Mouse (Mus musculus) midbrain, embryonic 14.5 days (tissue): Measurements from ENCODE around the gene Psd4. TPM values are rescaled to one million over a fixed set of nuclear protein-coding genes. Genes with fewer than 3 reads are reported as not detected.

Source experiments
- ATAC-seq: fragments of 200-750 bp; cut with Nextera tagmentation; 2 replicates; pipeline ENCODE4 v1.8.0; 2017; ENCODE audit warnings: moderate number of reproducible peaks, moderate library complexity; ENCODE audit not compliant: low FRiP score, low TSS enrichment
- DNase-seq: peaks from one replicate; pipeline ENCODE4 v3.0.0-alpha.2; 2015
- H3K27ac ChIP-seq: fragments of 300-500 bp; sonication (generic); replicated peaks from 2 replicates; pipeline ENCODE4 v1.5.1; 2014; ENCODE audit warnings: mild to moderate bottlenecking, low read depth, low read length, moderate library complexity
- H3K27me3 ChIP-seq: fragments of 300-500 bp; sonication (generic); 2 replicates; pipeline ENCODE4 v1.6.1; 2014; ENCODE audit warnings: low read length, control low read depth, mixed read lengths; ENCODE audit not compliant: control insufficient read depth, insufficient read depth
- H3K36me3 ChIP-seq: fragments of 300-500 bp; sonication (generic); 2 replicates; pipeline ENCODE4 v1.6.1; 2014; ENCODE audit warnings: low read length, control low read depth; ENCODE audit not compliant: control insufficient read depth, insufficient read depth
- H3K4me1 ChIP-seq: fragments of 300-500 bp; sonication (generic); 2 replicates; pipeline ENCODE4 v1.6.1; 2014; ENCODE audit warnings: mild to moderate bottlenecking, antibody characterized with exemption, low read length, control low read depth; ENCODE audit not compliant: control insufficient read depth, insufficient read depth
- H3K4me2 ChIP-seq: fragments of 300-500 bp; sonication (generic); 2 replicates; pipeline ENCODE4 v1.6.1; 2014; ENCODE audit warnings: mild to moderate bottlenecking, low read length, moderate library complexity
- H3K4me3 ChIP-seq: fragments of 300-500 bp; sonication (generic); replicated peaks from 2 replicates; pipeline ENCODE4 v1.5.1; 2014; ENCODE audit warnings: low read depth, low read length
- H3K9ac ChIP-seq: fragments of 300-500 bp; sonication (generic); replicated peaks from 2 replicates; pipeline ENCODE4 v1.6.1; 2014; ENCODE audit warnings: mild to moderate bottlenecking, low read length, moderate library complexity
- H3K9me3 ChIP-seq: fragments of 300-500 bp; sonication (generic); 2 replicates; pipeline ENCODE4 v1.6.1; 2016; ENCODE audit warnings: low read length, control low read depth, mixed read lengths; ENCODE audit not compliant: control insufficient read depth
- WGBS: fragments of 180-500 bp; shearing (Covaris S2); extraction: QIAGEN DNeasy Blood & Tissue Kit; methylation state at CpG from one replicate; pipeline ENCODE4 v1.1.7; 2014; 5-methylcytosine and 5-hydroxymethylcytosine counted together
- polyA plus RNA-seq: library from polyadenylated mRNA; unstranded; fragments of >200 nt; fragmentation: Nextera tagmentation; extraction: Ambion mirVana; gene quantifications from 2 replicates; pipeline ENCODE4 v1.2.1, GENCODE M21; 2014

Psd4 gene
- polyA plus RNA-seq, 1 experiment from 2014 or later = 0.18 TPM

DNA sequence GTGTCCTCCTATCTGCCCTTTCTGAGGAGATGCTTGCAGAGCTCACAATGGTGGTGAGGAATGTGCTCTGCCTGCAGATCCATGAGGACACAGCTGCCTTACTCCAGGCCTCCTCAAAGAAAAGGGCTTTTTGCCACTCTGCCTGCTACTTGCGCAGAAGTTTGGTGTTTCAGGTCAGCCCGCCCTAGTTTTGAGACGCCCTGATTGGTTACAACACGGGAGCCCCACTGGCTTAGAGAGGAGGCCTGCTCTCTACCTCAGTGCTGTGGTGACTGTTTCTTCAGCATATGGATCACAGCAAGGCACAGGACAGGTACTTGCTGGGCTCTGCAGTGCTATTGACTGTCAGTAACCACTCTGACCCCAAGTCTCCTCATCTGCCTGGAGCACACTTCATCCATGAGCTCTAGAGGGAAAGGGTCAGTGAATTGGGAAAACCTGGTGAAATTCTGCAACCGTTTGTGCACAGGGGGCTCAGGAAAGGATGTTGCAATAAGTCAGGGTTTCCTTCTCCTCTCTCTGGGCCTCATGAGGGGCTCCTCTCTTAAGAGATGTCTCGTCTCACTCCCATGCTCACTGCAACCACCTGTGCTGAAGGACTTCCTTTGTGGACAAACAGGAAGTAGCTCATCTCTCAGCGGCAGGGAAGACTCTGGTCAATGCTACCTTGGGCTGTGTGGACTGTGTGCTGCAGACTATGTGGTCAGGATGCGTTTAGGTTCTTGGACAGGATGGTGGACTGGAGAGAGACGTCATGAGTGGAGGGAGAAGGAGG lies 15.3 kb downstream of the Psd4 start:
- Histone ChIP-seq H3K27me3 (no peaks in the 10 kb centered on the region), H3K9ac (no peak overlapping the region), H3K4me1 (no peaks in the 10 kb centered on the region), H3K36me3 (no peaks in the 10 kb centered on the region), H3K4me3 (no peak overlapping the region), H3K27ac (no peak overlapping the region), H3K4me2 (no peak overlapping the region), H3K9me3 (no peaks in the 10 kb centered on the region)
- WGBS = 78% methylated on average over 9 of the region's 9 CpGs
- DNase-seq (no peak), ATAC-seq (no peak)

GRCm38 (mm10) chr2:24383636-24384035 lies 16.3 kb downstream of the Psd4 start:
- no peak overlapping the region for H3K4me3 ChIP-seq
- no peak overlapping the region for H3K9ac ChIP-seq
- DNase-seq (no peak), ATAC-seq (no peak)
- no peaks in the 10 kb centered on the region for H3K9me3 ChIP-seq
- H3K27ac ChIP-seq = no peak overlapping the region
- 83% methylated on average over 3 of the region's 3 CpGs for WGBS
- no peaks in the 10 kb centered on the region for H3K4me1 ChIP-seq
- H3K27me3 ChIP-seq = no peaks in the 10 kb centered on the region
- H3K36me3 ChIP-seq = no peaks in the 10 kb centered on the region
- no peak overlapping the region for H3K4me2 ChIP-seq

DNA sequence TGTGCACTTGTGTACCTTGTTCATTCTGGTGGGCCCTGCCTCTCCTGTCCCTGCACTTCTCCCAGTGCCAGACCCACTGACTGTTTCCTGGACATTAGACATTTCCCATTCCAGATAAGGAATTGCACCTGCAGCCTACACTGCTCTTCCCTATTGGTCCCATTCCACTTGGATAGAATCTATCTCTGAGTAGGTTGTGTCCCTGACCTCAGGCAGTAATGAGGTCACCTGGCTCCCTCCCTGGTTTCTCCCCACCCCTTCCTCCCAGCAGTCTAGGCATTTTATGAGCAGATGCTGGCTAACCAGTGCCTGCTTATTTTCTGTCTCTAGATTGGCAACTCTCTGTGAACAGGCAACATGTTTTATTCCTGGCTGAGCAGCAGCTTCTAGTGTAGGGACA lies 17.0 kb downstream of the Psd4 start:
- Histone ChIP-seq H3K9me3 (no peaks in the 10 kb centered on the region), H3K4me1 (no peaks in the 10 kb centered on the region), H3K9ac (no peak overlapping the region), H3K27me3 (no peaks in the 10 kb centered on the region), H3K4me2 (no peak overlapping the region), H3K36me3 (no peaks in the 10 kb centered on the region), H3K27ac (no peak overlapping the region), H3K4me3 (no peak overlapping the region)
- DNase-seq (no peak), ATAC-seq (no peak)

- Histone ChIP-seq H3K9me3 (no peaks in the 10 kb centered on the region), H3K4me3 (no peak overlapping the region), H3K4me2 (no peak overlapping the region), H3K4me1 (no peaks in the 10 kb centered on the region), H3K9ac (no peak overlapping the region), H3K27ac (no peak overlapping the region), H3K27me3 (no peaks in the 10 kb centered on the region), H3K36me3 (no peaks in the 10 kb centered on the region)
- ATAC-seq (no peak), DNase-seq (no peak)
- 81% methylated on average over 14 of the region's 14 CpGs for WGBS
Measured at GRCm38 (mm10) chr2:24385111-24385961, 18.0 kb downstream of the Psd4 start.

- no peak overlapping the region for H3K27ac ChIP-seq
- H3K27me3 ChIP-seq = no peaks in the 10 kb centered on the region
- H3K9me3 ChIP-seq = no peaks in the 10 kb centered on the region
- H3K36me3 ChIP-seq = no peaks in the 10 kb centered on the region
- H3K4me3 ChIP-seq = no peak overlapping the region
- no peak overlapping the region for H3K9ac ChIP-seq
- no peaks in the 10 kb centered on the region for H3K4me1 ChIP-seq
- DNase-seq (no peak), ATAC-seq (no peak)
- H3K4me2 ChIP-seq = no peak overlapping the region
- WGBS = 89% methylated on average over 21 of the region's 21 CpGs
Measured at GRCm38 (mm10) chr2:24386158-24386963, 19.0 kb downstream of the Psd4 start.

DNA sequence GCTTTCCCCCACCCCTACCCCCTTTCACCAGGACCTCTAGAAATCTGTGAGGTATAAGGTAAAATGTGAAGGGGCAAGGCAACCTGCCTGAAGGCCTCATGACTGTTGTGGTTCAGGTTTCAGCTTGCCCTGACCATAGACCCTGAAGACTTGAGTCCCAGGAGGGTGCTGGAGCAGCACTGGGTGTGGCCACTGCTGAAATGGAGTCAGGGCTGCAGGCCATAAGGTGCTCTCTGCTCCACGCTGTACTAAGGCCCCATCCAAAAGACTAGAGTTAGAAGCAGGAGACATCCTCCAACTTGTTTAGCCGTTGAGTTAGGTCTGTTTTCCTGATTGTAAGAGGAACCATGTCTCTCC lies 19.6 kb downstream of the Psd4 start:
- Histone ChIP-seq H3K9ac (no peak overlapping the region), H3K4me1 (no peaks in the 10 kb centered on the region), H3K4me2 (no peak overlapping the region), H3K36me3 (no peaks in the 10 kb centered on the region), H3K27ac (no peak overlapping the region), H3K4me3 (no peak overlapping the region), H3K9me3 (no peaks in the 10 kb centered on the region), H3K27me3 (no peaks in the 10 kb centered on the region)
- no peak for ATAC-seq
- WGBS = 97% methylated on average over 2 of the region's 2 CpGs
- no peak for DNase-seq

GRCm38 (mm10) chr2:24387361-24388283 lies 20.2 kb downstream of the Psd4 start:
- no peaks in the 10 kb centered on the region for H3K27me3 ChIP-seq
- no peak overlapping the region for H3K4me2 ChIP-seq
- H3K27ac ChIP-seq = no peak overlapping the region
- no peak overlapping the region for H3K4me3 ChIP-seq
- no peak overlapping the region for H3K9ac ChIP-seq
- ATAC-seq = no peak
- H3K9me3 ChIP-seq = no peaks in the 10 kb centered on the region
- no peaks in the 10 kb centered on the region for H3K4me1 ChIP-seq
- WGBS = 89% methylated on average over 4 of the region's 4 CpGs
- DNase-seq = no peak
- H3K36me3 ChIP-seq = no peaks in the 10 kb centered on the region

DNA sequence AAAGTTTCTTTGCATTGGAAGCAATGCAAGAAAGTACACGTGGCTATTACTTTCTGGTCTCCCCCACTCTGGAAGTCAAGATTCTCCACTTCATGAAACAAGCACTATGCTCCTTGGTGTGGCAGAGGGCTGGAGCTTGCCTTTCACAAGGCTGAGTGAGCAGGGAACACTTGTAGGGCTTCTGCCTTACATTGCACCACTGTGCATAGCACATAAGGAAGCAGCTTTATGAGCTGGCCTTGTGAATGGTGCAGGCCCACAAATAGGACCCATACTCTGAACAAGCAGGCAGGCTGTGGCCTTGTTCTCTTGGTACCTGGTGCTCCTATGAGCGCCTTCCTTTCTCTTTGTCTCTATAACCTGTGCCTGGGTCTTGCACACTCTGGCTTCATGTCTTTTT lies 25.9 kb downstream of the Psd4 start:
- H3K9ac ChIP-seq = no peak overlapping the region
- H3K36me3 ChIP-seq = no peaks in the 10 kb centered on the region
- 84% methylated on average over 2 of the region's 2 CpGs for WGBS
- H3K4me3 ChIP-seq = no peak overlapping the region
- H3K4me2 ChIP-seq = no peak overlapping the region
- no peaks in the 10 kb centered on the region for H3K27me3 ChIP-seq
- DNase-seq = no peak
- no peaks in the 10 kb centered on the region for H3K4me1 ChIP-seq
- no peaks in the 10 kb centered on the region for H3K9me3 ChIP-seq
- ATAC-seq = no peak
- no peak overlapping the region for H3K27ac ChIP-seq
